Mouse (Mus musculus): ENCODE measurements around the gene Wdr5.

Wdr5 gene

DNA sequence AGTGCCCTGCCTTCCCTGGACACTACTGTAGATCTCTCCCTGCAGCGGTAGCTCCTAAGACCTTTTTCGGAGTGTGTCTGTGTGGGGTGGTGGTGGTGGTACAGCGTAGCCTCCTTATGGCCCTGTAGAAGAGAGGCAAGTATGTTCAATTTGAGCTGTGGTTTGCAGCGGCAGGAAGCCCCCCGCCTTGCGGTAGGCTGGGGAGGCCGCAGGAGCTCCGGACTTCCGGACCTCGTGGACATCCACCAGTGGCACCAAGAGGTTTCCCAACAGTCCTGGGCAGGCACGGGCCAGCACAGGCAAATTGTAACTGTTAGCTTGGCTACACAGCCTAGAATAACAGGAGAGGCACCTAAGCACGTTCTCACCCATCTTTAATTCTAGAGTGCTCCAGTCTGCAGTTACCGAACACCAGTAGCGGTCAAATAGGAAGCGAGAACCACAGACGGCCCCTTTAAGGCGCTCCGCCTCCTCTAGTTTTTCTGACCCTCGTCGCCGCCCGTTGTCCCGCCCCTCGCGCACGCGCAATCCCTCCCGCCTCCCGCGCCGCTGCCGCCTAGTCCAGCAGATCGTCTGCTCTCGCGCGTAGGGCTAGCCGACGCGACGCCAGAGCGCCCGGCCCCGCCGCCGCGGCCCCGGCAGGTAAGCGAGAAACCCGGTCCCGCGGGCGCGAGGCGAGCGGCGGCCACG lies at the start of gene Wdr5:
Gene Wdr5, plus strand, starts transcription at position 519 of the 690 bp plus-strand sequence.
- peak; percentile 95 to 99 for DNase-seq (ENCODE audit: low spot score in 2 of 2)

DNA sequence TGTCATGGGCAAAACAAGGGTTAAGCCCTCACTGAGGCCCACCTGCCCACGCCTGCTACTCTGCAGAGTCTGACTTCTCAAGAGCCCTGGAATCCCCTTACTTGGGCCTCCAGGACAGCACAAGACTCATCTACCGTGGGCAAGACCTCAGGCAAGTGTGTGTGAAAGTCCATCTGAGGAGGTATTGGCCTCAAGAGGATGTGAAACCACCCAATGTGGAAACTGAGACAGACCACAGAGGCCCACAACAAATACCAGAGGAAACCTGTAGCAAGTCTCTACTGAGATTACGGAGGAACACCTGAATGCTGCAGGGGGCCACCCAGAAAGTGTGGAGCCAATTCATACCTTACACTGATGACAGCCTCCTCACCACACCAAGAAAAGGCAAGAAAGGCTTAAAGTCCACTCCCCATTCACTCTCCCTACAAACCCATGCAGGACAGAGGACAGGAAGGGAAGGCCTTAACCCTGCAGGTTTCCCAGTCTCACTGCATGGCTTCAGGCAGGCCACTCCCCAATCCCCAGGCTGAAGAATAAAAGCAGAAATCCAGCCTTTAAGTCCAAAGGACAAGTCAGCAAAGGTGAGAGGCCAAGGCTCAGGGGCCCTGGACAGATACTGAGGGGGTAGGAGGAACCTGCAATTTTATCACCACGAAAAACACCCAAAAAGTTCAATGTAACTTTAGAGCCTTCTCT lies 45.5 kb upstream of the Wdr5 start:
- DNase-seq (ENCODE audit: low spot score in 2 of 2), result no peak

DNA sequence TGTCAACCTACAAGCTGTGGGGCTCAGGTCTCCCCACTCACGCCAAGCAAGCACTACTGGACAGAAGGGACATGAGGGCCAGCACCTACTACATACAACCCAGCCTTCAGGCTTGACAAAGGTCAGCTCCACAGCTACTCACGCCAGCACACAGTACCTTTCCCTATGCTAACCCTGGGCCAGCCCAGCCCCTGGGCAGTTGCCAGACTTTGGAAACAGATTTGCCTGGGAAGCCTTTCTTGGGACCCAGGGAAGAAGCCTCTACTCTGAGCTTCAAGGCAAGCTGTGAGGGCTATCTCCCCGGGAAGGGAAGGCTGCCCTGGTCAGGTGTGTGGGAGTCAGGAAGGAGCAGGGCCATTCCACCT lies 45.0 kb upstream of the Wdr5 start:
- no peak for DNase-seq (ENCODE audit: low spot score in 2 of 2)

DNA sequence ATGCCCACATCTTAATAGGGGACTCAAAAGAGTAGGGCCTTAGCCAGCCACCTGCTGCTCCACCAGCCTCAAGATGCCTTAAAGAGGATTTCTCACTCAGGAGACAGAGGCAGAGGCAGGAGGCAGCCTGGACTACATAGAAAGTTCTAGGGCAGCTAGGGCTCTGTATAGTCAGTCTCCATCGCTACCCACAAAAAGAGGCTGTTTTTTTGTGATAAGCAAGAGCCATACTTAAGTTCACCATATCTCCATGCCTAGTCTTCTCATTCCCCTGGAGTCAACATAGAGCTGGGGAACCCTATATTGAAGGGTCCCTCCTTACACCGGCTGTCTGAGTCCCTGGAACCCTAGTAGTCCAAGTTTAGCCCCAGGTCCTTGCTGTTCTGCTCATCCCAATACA lies 44.4 kb upstream of the Wdr5 start:
- DNase-seq (ENCODE audit: low spot score in 2 of 2), result no peak

DNA sequence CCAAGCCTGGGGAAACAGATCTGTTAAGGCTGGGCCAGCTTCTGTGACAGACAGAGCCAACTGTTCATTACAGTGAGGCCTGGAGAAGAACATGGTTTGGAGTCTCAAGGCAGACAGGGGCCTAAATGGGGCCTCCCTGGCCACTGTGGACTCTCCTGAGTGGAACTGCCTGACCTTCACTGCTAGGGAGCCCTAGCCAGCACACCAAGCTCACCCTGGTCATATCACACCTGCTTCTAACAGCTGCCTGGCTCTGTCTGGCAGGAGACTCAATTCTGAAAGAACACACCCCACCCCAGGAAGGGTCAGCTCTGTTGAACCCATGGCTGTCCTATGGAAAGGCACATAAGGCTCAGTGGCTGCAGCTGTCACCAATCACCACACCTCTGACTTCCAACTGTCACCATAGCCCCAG lies 43.8 kb upstream of the Wdr5 start:
- no peak for DNase-seq (ENCODE audit: low spot score in 2 of 2)

DNA sequence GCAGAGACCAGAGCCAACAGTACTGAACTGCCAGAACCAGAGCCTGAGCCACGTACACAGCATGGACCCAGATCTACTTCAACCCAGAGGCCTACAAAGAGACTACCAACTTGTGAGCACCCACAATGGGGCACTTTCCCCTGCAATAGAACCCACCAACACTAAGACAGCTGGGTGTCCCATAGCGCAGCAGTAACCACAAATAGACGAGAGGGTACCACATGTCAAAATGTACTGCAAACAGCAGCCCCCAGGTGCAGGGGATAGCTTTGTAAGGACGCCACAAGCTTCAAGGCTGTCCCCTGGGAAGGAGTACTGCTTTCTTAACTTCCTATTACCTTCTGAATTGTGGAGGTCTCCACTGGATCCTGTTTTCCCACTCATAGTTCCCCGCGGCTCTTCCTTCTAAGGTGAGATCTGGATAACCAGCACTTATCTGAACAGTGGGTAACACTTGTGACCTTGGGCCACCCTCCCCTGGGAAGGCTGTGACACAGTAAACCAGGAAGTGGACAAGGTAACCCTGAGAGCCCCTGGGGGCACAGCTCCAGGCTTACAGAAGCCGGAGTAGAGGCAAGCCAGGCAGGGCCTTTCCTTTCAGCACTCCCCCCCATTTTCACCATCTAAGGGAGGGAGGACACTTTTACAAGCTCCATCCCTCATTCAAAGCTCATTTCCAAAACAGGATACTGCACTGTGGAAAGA lies 41.7 kb upstream of the Wdr5 start:
- no peak for DNase-seq (ENCODE audit: low spot score in 2 of 2)

DNA sequence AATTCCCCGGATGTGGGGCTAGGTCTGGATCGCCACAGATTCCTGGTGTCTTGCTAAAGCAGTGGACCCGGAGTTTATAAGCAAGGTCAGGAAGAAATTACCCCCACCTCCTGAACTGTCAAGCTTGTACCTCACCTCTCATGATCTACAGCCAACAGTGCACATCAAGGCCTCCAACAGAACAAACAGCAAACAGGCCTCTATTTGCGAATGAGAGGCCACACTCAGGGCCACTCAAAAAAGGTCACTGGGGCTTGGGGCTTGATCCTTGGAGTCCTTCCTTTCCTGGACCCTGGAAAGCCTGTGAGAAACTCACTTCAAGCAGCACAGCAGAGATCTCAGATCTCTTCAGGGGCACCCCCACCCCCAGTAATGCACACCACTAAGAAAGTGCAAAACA lies 41.0 kb upstream of the Wdr5 start:
- DNase-seq (ENCODE audit: low spot score in 2 of 2), result no peak

DNA sequence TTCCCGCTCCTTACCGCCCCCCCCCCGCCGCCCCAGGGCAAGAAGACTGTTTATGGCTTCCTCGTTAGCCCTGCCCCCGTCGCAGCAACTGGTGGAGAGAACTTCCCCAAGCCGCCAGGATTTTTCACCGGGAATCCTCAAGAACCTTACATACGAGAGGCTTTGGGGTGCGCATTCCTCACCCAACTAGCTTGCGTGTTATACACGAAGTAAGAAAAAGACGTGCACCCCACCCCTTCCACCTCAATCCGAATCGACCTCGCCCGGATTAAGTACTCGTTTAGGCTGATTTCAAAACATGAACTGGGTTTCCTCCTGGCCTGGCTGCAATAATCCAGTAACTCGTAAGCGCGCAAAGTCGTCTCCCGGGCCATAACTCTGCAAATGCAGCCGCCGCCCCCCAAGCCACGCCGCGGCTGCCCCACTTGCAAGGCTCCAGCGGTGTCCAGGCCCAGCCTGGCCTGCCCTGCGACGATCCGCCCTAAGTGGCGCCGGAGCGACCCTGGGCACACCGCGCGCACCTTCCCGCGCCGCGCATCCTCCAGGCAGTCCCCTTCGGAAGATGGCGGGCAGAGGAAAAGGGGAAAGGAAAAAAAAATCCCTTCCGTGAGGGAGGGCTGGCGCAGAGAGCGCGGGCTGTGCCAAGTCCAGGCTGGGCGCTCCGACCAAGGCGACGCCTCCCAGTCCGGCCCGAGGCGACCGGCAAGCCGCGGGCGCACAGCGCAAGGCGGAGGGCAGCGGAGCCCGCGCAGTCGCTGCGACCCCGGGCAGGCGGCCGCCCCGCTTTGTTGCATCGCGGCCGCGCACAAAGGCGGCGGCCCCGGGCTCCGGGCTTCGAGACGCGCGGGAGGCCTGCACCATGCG lies 40.1 kb upstream of the Wdr5 start:
- peak; percentile 21 to 27 for DNase-seq (ENCODE audit: low spot score in 2 of 2)

DNA sequence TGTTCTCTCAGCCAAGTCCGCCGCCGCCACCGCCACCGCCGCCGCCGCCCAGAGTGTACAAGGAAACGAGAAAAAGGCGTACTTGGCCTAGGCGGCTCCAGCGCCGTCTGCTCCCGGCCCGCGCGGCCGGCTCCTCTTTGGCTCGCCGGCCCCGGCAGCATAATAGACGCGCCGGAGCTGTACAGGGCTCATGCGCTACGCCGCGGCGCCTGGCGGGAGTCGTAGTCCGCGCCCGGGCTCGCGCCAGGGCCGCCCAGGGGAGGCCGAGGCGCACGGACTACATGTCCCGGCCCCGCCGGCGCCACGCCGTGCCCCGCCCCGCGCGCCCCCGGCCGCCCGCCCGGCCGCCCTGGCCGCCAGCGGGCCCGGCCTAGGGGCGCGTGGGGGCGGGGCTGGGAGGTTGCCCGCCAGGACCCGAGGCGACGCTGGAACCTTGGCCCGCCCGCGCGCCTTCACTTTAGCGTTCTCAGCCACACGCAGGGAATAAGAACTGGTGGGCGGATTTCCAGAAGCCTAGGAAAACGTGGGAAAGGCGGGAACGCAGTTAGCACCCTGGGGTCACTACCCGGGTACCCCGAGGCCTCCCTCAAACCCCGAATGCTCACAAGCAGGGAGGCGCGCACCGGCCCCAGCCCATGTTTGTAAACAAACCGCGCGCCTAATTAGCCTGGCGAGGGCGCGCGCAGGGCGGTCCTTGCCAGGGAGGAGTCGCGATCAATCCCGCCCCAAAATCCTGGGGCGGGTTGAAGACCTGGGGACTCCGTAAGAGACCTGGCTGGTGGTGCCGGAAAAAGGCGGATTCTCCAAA lies 39.3 kb upstream of the Wdr5 start:
- peak; percentile 87 to 91 for DNase-seq (ENCODE audit: low spot score in 2 of 2)

DNA sequence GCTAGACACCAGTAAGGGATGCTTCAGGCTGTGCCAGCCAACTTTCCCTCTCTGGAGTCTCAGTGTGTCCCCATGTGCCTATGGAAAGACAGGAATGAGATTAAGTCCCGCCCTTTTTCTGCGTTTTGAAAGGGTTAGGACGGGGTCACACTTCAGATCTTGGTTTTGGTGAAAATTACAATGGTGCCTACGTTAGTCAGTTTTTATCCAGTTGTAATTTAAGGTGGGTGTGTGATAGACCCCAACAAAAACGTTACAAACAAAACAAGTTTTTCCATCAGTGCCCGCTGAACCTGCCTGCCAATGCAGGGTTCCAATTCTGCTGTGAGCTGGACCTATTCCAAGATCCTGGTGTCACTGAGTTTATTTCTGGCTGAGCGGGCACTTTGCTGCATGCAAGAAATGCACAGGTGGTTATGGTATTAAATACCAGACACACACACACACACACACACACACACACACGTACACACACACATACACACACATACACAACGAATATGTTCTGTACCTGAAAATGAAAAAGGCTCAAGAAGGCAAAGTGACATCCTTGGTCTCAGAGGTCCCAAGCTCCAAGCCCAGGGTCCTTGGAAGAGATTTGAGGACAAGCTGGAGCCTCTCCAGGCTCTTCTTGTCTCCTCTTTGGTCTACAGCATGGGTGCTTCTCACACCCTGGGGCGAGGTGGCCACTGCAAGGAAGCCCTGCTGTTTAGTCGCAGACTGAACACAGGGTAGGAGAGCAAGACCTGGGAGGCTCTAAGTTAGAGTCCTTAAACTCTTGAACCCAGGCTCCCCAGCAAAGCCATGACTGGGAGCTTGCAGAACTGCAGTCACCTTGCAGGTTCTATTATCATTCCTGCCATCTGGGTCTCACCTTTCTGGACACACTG lies 38.4 kb upstream of the Wdr5 start:
- DNase-seq (ENCODE audit: low spot score in 2 of 2), result no peak

DNA sequence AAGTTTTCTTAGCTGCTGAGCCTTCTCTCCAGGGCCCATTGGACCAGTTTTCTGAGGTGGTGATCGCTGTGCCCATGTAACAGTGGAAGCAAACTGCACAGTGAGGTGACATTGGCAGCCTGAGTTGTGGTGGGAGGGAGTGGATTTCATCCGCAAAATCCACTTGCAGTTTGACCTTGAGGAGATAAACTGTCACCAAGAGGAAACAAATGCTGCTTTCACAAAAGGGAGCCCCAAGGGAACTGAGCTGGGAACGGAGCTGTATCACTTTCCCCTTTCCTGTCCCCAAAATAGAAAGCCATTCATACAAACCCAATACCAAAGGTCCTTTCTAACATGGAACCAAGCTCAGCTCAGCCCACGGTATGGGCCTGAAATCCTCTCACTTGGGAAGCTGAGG lies 35.1 kb upstream of the Wdr5 start:
- no peak for DNase-seq (ENCODE audit: low spot score in 2 of 2)

DNA sequence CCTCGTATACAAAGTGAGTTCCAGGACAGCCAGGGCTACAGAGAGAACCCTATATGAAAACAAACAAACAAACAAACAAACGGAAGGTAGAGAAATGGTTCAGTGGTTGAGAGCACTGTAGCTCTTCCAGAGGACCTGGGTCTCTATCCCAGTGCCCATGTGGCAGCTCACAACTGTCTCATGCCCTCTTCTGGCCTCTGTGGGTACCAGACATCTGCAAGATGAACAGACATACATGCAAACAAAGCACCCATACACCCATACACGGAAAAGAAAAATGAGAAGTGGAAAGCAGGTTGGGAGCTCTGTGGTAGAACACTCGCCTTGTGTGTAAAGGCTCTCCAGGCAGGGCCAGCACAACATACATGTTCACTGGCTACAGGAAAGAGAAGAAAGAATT lies 34.6 kb upstream of the Wdr5 start:
- no peak for DNase-seq (ENCODE audit: low spot score in 2 of 2)

DNA sequence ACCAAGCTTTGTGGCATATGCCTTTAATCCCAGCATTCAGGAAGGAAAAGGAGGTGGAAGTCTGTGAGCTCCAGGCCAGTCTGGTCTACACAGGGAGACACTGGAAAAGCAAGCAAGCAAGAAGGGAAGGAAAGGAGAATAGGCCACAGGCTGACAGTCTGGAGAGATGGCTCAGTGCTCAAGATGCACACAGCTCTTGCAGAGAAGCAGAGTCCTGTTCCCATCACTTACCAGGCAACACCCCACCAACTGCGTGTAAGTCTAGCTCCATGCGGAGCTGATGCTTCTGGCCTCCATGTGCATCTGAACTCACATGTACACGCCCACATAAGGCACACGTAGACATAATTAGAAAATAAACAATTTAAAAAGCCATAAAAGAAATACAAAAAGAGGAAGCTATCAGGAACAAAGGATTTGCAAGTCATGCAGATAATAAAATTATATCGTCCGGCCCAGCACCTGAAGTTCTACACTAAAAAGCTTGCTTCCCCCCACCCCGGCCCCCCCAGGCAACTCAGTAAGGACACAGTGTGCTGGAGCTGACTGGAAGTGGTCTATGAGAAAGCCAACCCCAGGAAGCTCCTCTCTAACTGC lies 32.6 kb upstream of the Wdr5 start:
- no peak for DNase-seq (ENCODE audit: low spot score in 2 of 2)

DNA sequence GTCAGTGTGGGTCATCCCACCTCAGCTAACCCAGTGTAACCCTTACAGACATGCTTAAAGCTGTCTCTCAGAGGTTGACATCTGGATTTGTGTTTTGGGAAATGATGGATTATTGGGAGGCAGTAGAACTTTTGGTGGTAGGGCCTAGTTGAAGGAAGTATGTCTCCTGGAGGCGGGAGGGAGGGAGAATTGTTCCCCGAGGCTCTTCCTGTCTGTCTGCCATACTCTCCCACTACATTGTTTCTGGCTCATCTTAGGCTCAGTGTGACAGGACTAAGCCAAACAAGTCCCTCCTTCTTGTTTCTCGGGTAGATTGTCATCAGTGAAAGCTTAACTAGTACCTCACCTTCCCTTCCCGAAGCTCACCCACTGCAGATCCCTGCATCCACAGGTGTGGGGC lies 28.2 kb upstream of the Wdr5 start:
- no peak for DNase-seq (ENCODE audit: low spot score in 2 of 2)

DNA sequence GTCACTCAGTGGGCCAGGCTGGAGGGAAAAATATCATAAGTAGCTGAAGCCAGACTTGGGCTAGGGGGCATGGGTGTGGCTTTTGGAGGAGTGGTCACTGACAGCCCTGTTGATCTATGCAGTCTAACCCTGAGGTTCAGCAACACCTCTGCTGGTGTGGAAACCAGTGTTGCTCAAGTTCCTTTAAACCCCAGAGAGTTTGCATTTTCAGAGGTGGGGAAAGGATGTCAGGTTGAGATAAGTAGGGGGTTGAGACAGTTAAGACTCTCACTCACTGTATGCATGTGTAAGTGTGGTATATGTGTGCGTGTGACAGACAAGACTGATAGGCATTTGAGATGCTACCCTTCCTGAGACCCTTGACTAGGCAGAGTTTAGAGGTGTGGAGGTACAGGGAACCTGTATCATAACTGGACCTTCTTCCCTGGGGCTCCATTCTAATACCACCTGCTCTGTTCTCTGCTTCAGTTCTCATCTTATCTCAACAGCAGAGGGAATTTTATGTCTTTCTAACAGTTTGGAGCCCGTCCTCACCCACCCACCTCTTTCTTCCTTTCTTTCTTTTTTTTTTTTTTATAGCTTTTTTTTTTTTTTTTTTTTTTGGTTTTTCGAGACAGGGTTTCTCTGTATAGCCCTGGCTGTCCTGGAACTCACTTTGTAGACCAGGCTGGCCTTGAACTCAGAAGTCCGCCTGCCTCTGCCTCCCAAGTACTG lies 27.5 kb upstream of the Wdr5 start:
- DNase-seq (ENCODE audit: low spot score in 2 of 2), result no peak

DNA sequence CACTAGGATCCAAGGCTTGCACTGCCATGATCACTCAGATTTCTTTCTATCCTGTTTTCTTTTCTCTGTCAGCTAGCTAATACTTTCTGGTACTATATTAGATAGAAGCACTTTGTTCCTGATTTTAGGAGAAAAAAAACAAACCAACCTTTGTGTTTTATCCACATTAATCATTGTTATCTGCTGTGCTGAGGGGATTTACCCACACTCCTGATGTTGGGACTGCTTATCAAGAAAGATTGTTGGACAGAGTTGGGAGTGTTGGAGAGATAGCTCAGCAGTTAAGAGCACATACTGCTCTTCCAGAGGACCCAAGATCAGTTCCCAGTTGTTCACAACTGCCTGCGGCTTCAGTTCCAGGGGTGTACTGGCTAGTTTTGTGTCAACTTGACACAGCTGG lies 26.6 kb upstream of the Wdr5 start:
- no peak for DNase-seq (ENCODE audit: low spot score in 2 of 2)

DNA sequence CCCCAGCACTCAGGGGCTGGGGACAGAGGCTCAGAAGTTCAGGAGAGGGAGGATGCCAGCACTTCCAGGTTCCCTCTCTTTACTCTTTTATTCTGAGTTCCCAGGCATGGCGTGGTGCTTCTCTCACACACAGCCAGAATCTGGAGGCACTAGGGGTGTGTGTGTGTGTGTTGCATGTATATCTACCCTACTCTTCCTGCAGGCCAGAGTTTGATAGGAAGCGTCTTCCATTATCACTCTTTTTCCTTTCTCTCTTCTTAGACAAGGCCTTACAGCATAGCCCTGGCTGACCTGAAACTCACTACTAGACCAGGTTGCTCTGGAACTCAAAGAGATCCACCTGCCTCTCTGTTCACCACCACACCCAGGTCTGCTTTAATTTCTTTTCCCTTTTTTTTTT lies 24.0 kb upstream of the Wdr5 start:
- no peak for DNase-seq (ENCODE audit: low spot score in 2 of 2)

DNA sequence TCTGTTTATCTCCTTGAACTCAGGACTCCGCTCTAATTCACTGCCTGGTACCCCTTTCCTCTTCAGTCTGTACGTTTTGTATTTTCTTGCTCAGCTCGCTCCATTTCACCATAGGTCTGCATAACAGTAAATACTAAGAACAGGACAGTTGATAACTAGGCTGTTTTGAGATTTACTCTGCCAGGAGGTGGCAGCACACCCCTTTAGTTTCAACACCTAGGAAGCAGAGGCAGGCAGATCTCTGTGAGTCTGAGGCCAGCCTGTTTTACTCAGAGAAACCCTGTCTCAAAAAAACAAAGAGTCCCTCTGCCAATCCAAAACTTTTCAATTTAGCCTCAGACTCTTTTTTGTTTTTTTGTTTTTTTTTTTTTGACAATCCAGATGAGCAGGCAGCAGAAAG lies 21.0 kb upstream of the Wdr5 start:
- DNase-seq (ENCODE audit: low spot score in 2 of 2), result no peak

DNA sequence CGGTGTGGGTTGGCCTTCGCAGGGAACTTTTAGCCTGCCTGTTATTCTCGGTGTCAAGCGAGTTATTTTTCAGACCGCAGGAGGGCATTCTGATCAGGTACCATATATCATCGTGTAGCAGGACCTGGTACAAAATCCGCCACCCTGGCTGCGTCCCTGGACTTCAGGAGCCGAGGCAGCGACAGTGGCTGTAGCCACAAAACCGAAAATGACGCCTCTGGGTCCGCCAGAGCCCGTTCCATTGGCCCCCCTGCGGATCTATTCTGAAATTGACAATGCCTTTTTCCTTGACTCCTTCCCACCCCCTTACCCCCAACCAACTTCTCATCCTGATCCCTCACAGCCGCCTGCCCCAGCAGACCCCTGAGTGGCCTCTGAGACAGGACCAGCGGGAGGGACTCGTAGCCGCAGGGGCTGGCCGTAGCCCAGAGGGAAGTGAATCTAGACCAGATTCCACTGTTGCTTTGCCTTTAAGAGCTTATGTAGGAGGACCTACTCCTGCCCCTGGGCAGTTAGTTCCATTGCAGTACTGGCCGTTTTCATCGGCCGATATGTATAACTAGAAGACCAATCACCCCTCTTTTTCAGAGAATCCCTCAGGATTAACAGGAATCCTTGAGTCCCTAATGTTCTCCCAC lies 18.4 kb upstream of the Wdr5 start:
- DNase-seq (ENCODE audit: low spot score in 2 of 2), result no peak
